Mouse (Mus musculus): ENCODE results near the gene Barx1. TPM values are rescaled to one million over a fixed set of nuclear protein-coding genes. Genes with fewer than 3 reads are reported as not detected.

Barx1 gene
- polyA plus RNA-seq, 1 experiment from 2014 or later: 3.2 TPM

DNA sequence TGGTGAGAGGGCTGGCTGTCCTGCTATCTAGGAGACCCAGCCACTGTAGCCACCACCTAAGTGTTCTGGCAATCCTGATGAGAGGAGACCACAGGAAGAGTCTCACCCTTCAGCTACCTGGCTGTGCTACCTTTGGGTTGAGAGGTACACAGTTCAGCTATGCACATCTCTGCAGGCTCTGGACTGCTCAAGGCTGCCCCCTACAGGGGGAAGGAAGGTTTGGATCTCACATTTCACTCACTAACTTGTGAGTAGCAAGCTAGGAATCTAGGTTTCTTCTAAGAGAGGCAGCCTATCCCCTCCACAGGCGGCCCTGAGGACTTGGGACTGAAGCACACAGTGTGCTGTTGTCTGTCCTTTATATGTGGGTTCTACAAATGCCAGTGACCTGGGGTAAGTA lies 16.6 kb downstream of the Barx1 start:
- Histone ChIP-seq H3K9me3 (replicated peaks; ENCODE audit: control insufficient read depth, low read length) (0 out of 2 replicates have a peak, but pooled peaks cover 2% of the 10 kb centered on the region), H3K4me2 (no peak overlapping the region), H3K36me3 (ENCODE audit: control insufficient read depth, insufficient read depth, low read length) (no peaks in the 10 kb centered on the region), H3K9ac (ENCODE audit: low read depth, low read length) (no peak overlapping the region), H3K4me3 (ENCODE audit: low read depth, low read length) (no peak overlapping the region), H3K27ac (ENCODE audit: low read depth, low read length) (no peak overlapping the region), H3K4me1 (ENCODE audit: control insufficient read depth, insufficient read depth, low read length) (no peaks in the 10 kb centered on the region), H3K27me3 (ENCODE audit: control insufficient read depth, insufficient read depth, low read length) (peaks cover 30% of the 10 kb centered on the region)
- no peak for ATAC-seq (replicated peaks; ENCODE audit: insufficient number of reproducible peaks, low FRiP score, low TSS enrichment)
- 17% methylated on average over 1 of the region's 1 CpGs for WGBS (ENCODE audit: insufficient replicate concordance)

GRCm38 (mm10) chr13:48686666-48687065 lies 23.9 kb downstream of the Barx1 start:
- no peaks in the 10 kb centered on the region for H3K4me1 ChIP-seq (ENCODE audit: control insufficient read depth, insufficient read depth, low read length)
- H3K9ac ChIP-seq (ENCODE audit: low read depth, low read length): no peak overlapping the region
- H3K27me3 ChIP-seq (ENCODE audit: control insufficient read depth, insufficient read depth, low read length): peaks cover 3% of the 10 kb centered on the region; the same call in 1 of the 2 replicates
- no peak for ATAC-seq (replicated peaks; ENCODE audit: insufficient number of reproducible peaks, low FRiP score, low TSS enrichment)
- H3K36me3 ChIP-seq (ENCODE audit: control insufficient read depth, insufficient read depth, low read length): no peaks in the 10 kb centered on the region
- H3K4me2 ChIP-seq: no peak overlapping the region
- H3K27ac ChIP-seq (ENCODE audit: low read depth, low read length): no peak overlapping the region
- WGBS (ENCODE audit: insufficient replicate concordance): 47% methylated on average over 5 of the region's 5 CpGs
- H3K4me3 ChIP-seq (ENCODE audit: low read depth, low read length): no peak overlapping the region
- no peaks in the 10 kb centered on the region; the same call in 1 of the 2 replicates for H3K9me3 ChIP-seq (replicated peaks; ENCODE audit: control insufficient read depth, low read length)

- no peak for ATAC-seq (replicated peaks; ENCODE audit: insufficient number of reproducible peaks, low FRiP score, low TSS enrichment)
- Histone ChIP-seq H3K27ac (ENCODE audit: low read depth, low read length) (no peak overlapping the region), H3K4me1 (ENCODE audit: control insufficient read depth, insufficient read depth, low read length) (peaks cover 30% of the 10 kb centered on the region), H3K4me2 (no peak overlapping the region), H3K27me3 (ENCODE audit: control insufficient read depth, insufficient read depth, low read length) (no peaks in the 10 kb centered on the region), H3K4me3 (ENCODE audit: low read depth, low read length) (no peak overlapping the region), H3K9me3 (replicated peaks; ENCODE audit: control insufficient read depth, low read length) (no peaks in the 10 kb centered on the region; the same call in 1 of the 2 replicates), H3K36me3 (ENCODE audit: control insufficient read depth, insufficient read depth, low read length) (no peaks in the 10 kb centered on the region), H3K9ac (ENCODE audit: low read depth, low read length) (no peak overlapping the region)
- 55% methylated on average over 2 of the region's 2 CpGs for WGBS (ENCODE audit: insufficient replicate concordance)
Measured at GRCm38 (mm10) chr13:48691991-48692390, 29.2 kb downstream of the Barx1 start.

GRCm38 (mm10) chr13:48694090-48695064 lies 31.6 kb downstream of the Barx1 start:
- peaks cover 36% of the 10 kb centered on the region for H3K4me1 ChIP-seq (ENCODE audit: control insufficient read depth, insufficient read depth, low read length)
- H3K27me3 ChIP-seq (ENCODE audit: control insufficient read depth, insufficient read depth, low read length): no peaks in the 10 kb centered on the region
- H3K9me3 ChIP-seq (replicated peaks; ENCODE audit: control insufficient read depth, low read length): no peaks in the 10 kb centered on the region; the same call in 1 of the 2 replicates
- WGBS (ENCODE audit: insufficient replicate concordance): 50% methylated on average over 27 of the region's 27 CpGs
- no peak overlapping the region for H3K4me2 ChIP-seq
- H3K27ac ChIP-seq (ENCODE audit: low read depth, low read length): peak overlapping the region; percentile 71
- H3K4me3 ChIP-seq (ENCODE audit: low read depth, low read length): no peak overlapping the region
- no peaks in the 10 kb centered on the region for H3K36me3 ChIP-seq (ENCODE audit: control insufficient read depth, insufficient read depth, low read length)
- 0 out of 2 replicates have a peak, but pooled peaks have one; percentile 33 for ATAC-seq (replicated peaks; ENCODE audit: insufficient number of reproducible peaks, low FRiP score, low TSS enrichment)
- H3K9ac ChIP-seq (ENCODE audit: low read depth, low read length): peak overlapping the region; percentile 60; the same call in 1 of the 2 replicates

- 2% methylated on average over 20 of the region's 21 CpGs for WGBS (ENCODE audit: insufficient replicate concordance)
- peak overlapping the region; percentile 57; the same call in 1 of the 2 replicates for H3K9ac ChIP-seq (ENCODE audit: low read depth, low read length)
- H3K4me3 ChIP-seq (ENCODE audit: low read depth, low read length): peak overlapping the region; percentile 42
- ATAC-seq (replicated peaks; ENCODE audit: insufficient number of reproducible peaks, low FRiP score, low TSS enrichment): 0 out of 2 replicates have a peak, but pooled peaks have one; percentile 66
- peaks cover 10% of the 10 kb centered on the region; the same call in 1 of the 2 replicates for H3K27me3 ChIP-seq (ENCODE audit: control insufficient read depth, insufficient read depth, low read length)
- no peaks in the 10 kb centered on the region for H3K9me3 ChIP-seq (replicated peaks; ENCODE audit: control insufficient read depth, low read length)
- H3K36me3 ChIP-seq (ENCODE audit: control insufficient read depth, insufficient read depth, low read length): no peaks in the 10 kb centered on the region
- peak overlapping the region; percentile 62 for H3K4me2 ChIP-seq
- no peaks in the 10 kb centered on the region for H3K4me1 ChIP-seq (ENCODE audit: control insufficient read depth, insufficient read depth, low read length)
- no peak overlapping the region for H3K27ac ChIP-seq (ENCODE audit: low read depth, low read length)
Measured at GRCm38 (mm10) chr13:48706385-48706951, 43.7 kb downstream of the Barx1 start.

GRCm38 (mm10) chr13:48712675-48713074 lies 49.9 kb downstream of the Barx1 start:
- 71% methylated on average over 2 of the region's 2 CpGs for WGBS (ENCODE audit: insufficient replicate concordance)
- no peak for ATAC-seq (replicated peaks; ENCODE audit: insufficient number of reproducible peaks, low FRiP score, low TSS enrichment)
- no peak overlapping the region for H3K4me2 ChIP-seq

GRCm38 (mm10) chr13:48716075-48716474 lies 53.3 kb downstream of the Barx1 start:
- no peak for ATAC-seq (replicated peaks; ENCODE audit: insufficient number of reproducible peaks, low FRiP score, low TSS enrichment)
- H3K27ac ChIP-seq (ENCODE audit: low read depth, low read length): no peak overlapping the region
- H3K9me3 ChIP-seq (replicated peaks; ENCODE audit: control insufficient read depth, low read length): no peaks in the 10 kb centered on the region
- H3K4me3 ChIP-seq (ENCODE audit: low read depth, low read length): no peak overlapping the region
- WGBS (ENCODE audit: insufficient replicate concordance): 55% methylated on average over 4 of the region's 4 CpGs
- no peaks in the 10 kb centered on the region for H3K36me3 ChIP-seq (ENCODE audit: control insufficient read depth, insufficient read depth, low read length)
- H3K4me2 ChIP-seq: no peak overlapping the region
- no peak overlapping the region for H3K9ac ChIP-seq (ENCODE audit: low read depth, low read length)
- H3K4me1 ChIP-seq (ENCODE audit: control insufficient read depth, insufficient read depth, low read length): no peaks in the 10 kb centered on the region
- H3K27me3 ChIP-seq (ENCODE audit: control insufficient read depth, insufficient read depth, low read length): peaks cover 3% of the 10 kb centered on the region; the same call in 1 of the 2 replicates

More at GRCm38 (mm10) chr13:48712675-48713074, 49.9 kb downstream of the Barx1 start:
- Histone ChIP-seq H3K27ac (ENCODE audit: low read depth, low read length) (no peak overlapping the region), H3K9me3 (replicated peaks; ENCODE audit: control insufficient read depth, low read length) (no peaks in the 10 kb centered on the region), H3K27me3 (ENCODE audit: control insufficient read depth, insufficient read depth, low read length) (peaks cover 3% of the 10 kb centered on the region; the same call in 1 of the 2 replicates), H3K4me1 (ENCODE audit: control insufficient read depth, insufficient read depth, low read length) (no peaks in the 10 kb centered on the region), H3K36me3 (ENCODE audit: control insufficient read depth, insufficient read depth, low read length) (no peaks in the 10 kb centered on the region), H3K4me3 (ENCODE audit: low read depth, low read length) (no peak overlapping the region), H3K9ac (ENCODE audit: low read depth, low read length) (no peak overlapping the region)

Data from heart, embryonic 11.5 days (tissue).